Mouse (Mus musculus) ES-E14 (cell line): ENCODE data around the gene Ttc38.

ENCODE experiments used
- HCFC1 ChIP-seq: IDR thresholded peaks from 2 replicates; pipeline ENCODE4 v1.6.1; 2012; ENCODE audit warnings: low read length, inconsistent platforms, borderline replicate concordance; ENCODE audit not compliant: insufficient read depth
- MAFK ChIP-seq: IDR thresholded peaks from 2 replicates; pipeline ENCODE4 v1.6.1; 2014; ENCODE audit warnings: mild to moderate bottlenecking, low read depth, low read length, inconsistent platforms; ENCODE audit not compliant: insufficient read depth
- ZC3H11A ChIP-seq: IDR thresholded peaks from 2 replicates; pipeline ENCODE4 v1.6.1; 2012; ENCODE audit warnings: low read depth, mild to moderate bottlenecking, inconsistent platforms, low read length, borderline replicate concordance
- ZNF384 ChIP-seq: IDR thresholded peaks from 2 replicates; pipeline ENCODE4 v1.6.1; 2012; ENCODE audit warnings: low read depth, low read length, inconsistent platforms

- no peak for TF ChIP-seq HCFC1
- TF ChIP-seq ZC3H11A = no peak
- no peak for TF ChIP-seq MAFK
- no peak for TF ChIP-seq ZNF384
Observed at GRCm38 (mm10) chr15:85808434-85808833, 23.7 kb upstream of the Ttc38 start.
